Mouse (Mus musculus) kidney, postnatal 14 days (tissue): Measurements from ENCODE around the gene Olfr573-ps1.

Experiments used
- DNase-seq: peaks from one replicate; pipeline ENCODE4 v3.0.0; 2022; ENCODE audit warnings: mixed read lengths

The Olfr573-ps1 gene

GRCm38 (mm10) chr7:102942475-102942874 lies at the start of gene Olfr573-ps1:
Gene Olfr573-ps1, minus strand, starts transcription at chr7:102942575.
- no peak for DNase-seq

DNA sequence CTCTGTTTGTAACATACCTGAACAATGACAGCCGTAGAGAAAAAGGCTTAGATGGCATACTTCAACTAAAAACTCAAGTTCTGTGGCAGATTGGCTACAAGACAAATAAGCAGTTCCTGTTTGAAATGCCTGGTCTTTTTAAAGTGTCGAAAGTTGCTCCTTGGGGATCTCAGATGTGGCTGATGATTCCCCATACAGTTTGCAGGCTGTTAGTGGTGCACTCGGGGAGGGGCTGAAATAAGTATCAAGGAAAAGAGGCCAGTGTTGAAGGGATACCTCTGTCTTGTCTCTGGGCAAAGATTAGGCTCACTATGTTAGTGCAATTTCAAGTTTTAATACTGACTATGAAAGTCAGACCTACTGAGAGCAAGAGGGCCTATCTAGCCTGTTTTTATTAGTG lies 46.8 kb upstream of the Olfr573-ps1 start, which contains the start of gene Olfr578:
Gene Olfr578 (minus strand): TSS at position 101 of the 400 bp plus-strand sequence.
- no peak for DNase-seq

GRCm38 (mm10) chr7:102975843-102976242 lies 33.5 kb upstream of the Olfr573-ps1 start, which contains the start of gene Olfr577:
Gene Olfr577, minus strand, starts transcription at chr7:102975943.
- no peak for DNase-seq

DNA sequence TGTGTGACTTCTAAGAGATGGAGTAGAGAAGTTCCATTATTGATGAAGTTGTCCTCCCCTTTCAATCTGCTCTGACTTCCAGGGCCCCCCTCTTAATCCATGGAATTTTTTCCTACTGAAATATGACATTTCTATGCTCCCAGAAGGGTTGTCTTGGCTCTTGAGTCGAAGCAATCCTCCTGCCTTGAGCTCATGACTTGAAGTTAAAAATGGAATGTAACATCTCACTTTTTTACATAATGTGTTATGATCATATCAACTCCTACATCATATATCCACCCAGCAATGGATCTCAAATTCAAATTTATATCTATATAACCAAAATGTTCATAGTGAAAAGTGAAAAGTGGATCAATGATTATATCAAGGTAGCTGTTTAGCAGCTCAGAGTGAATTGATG lies 32.0 kb upstream of the Olfr573-ps1 start:
- no peak for DNase-seq

DNA sequence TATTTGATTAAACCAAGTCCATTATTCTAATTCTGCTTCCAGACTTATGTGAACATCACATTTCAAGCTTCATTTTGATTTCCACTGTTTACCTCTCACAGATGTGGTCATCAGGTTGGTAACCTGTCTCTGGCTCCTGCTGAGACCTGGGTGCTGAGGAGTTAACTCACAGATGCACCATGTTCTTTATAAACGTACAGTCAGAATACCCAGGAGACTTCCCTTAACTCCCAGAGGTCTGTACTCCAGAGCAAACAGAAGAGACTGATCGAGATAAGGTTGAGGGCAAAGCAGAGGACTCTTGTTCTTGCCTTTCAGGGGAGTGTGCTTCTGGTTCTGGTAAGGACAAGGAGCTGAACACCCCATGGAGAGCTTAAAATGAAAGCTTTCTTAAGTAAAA lies 20.0 kb upstream of the Olfr573-ps1 start, which contains the start of gene Olfr576:
Gene Olfr576 (plus strand): TSS at position 301 of the 400 bp plus-strand sequence.
- no peak for DNase-seq

DNA sequence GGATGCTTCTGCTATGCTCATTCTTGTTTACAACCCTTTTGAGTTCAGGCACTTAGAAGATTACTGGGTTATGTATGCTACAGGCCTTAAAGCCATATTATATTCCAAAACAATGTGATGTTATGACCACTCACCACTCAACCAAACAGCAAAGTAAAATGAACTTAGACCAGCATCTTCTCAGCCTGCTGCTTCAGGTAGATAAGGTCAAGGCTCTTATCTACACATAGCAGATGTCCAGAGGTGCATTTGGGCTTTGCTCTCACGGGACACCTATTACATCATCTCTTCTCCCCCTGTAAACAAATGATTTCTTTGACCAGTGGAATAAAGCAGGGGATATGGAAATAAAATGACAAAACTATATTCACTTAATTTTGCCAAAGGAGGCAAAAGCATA lies 16.2 kb upstream of the Olfr573-ps1 start, which contains the start of gene Olfr575:
Gene Olfr575 (minus strand): TSS at position 183 of the 400 bp plus-strand sequence.
- DNase-seq: no peak

DNA sequence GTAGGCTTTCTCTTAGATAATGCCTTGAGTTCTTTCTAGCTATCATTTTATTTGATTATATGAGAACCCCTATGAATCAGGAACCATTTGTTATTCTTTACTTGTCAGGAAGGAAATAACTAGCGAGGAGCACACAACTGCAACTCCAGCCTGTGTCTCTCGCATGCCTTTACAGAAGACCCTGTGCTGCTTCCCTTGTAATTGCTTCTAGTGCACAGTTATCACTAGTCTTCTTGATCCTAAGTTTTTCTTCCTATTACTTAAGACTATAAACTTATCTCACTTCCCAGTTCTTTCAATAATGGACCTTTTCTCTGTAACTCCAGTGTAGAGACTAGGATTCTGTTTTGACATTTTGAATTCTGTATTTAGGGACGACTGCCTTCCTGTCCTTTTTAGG lies 15.8 kb upstream of the Olfr573-ps1 start:
- no peak for DNase-seq

DNA sequence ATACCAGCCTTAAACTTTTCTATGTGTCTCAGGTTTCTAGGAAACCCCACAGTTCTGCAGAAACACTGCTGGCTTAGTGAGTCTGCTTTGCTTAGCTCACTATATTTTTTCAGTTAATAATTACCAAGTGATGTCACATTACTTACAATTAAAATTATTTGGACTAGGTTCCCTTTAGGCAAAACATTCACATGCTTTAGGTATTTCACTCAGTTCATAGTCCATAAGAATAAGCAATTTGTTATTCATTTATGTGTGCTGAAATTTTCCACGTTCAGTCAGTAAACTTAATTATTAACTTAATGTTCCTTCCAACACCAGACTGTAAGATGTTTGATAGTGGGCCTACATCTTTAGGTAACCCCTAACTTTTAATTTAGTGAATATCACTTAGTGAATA lies 8.4 kb upstream of the Olfr573-ps1 start:
- no peak for DNase-seq

GRCm38 (mm10) chr7:102948167-102948566 lies 5.8 kb upstream of the Olfr573-ps1 start, which contains the start of gene Olfr574:
Gene Olfr574, plus strand, starts transcription at chr7:102948467.
- DNase-seq: no peak

- no peak for DNase-seq
These were observed 1.0 kb upstream of the Olfr573-ps1 start for GRCm38 (mm10) chr7:102943417-102943816.

DNA sequence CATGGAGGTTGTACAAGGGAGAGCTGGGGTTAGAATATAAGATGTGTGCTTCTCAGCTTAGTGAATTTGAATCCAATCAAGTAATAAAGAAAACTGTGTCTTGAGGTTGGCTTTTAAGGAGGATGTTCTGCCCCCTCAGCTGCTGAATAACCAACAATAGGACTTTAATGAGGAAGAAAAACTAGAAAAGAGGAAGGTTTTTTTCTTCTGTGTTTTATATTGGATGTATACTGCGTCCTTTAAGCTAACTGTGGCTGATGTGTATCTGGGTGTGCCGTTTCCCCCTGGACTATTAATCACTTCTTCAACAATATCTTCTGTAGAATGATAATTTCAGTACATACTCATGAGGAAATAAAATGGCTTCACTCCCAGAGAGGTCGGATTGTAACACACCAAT lies 15.3 kb downstream of the Olfr573-ps1 start:
- no peak for DNase-seq

DNA sequence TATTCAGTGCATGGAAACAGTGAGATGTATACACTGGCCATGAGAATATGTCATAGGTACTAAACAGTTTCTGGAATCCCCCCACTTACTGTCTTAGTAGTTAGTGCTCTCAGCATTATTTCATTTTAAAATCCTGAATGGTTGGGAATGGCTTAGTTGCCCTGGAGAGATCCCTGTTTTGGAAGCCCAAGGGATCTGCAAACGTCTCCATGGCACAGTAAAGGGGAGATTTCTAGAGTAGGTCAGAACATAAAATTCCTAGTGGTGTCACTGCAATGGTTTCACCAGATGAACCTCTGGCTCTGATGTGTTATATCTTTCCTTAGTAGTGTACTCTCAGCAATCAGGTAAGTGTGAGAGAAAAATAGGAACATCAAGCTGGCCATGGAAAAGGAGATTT lies 18.3 kb downstream of the Olfr573-ps1 start, which contains the start of gene Olfr572:
Gene Olfr572 (plus strand): TSS at position 301 of the 400 bp plus-strand sequence.
- DNase-seq: no peak

DNA sequence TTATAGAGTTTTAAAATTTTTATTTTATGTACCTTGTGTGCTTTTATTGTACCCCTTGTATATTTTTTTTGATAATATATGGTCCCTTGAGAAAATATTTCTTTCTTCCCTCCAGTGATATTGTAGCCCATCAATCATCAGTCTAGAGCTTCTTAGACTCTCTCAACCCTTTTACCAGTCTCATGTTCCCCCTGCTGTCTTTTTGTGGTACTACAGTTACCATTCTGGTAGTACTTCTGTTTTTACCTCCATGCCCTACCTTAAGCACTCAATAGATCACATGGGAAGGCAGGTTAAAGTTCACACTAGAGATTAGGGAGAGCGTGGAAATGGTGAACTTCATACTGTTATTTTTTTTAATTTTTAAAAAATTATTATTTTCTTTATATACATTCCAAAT lies 22.7 kb downstream of the Olfr573-ps1 start:
- DNase-seq: peak; percentile 19

- no peak for DNase-seq
These were observed 25.1 kb downstream of the Olfr573-ps1 start, which contains the start of gene Olfr571 for GRCm38 (mm10) chr7:102917032-102917875. Gene Olfr571, minus strand, starts transcription at chr7:102917536.

DNA sequence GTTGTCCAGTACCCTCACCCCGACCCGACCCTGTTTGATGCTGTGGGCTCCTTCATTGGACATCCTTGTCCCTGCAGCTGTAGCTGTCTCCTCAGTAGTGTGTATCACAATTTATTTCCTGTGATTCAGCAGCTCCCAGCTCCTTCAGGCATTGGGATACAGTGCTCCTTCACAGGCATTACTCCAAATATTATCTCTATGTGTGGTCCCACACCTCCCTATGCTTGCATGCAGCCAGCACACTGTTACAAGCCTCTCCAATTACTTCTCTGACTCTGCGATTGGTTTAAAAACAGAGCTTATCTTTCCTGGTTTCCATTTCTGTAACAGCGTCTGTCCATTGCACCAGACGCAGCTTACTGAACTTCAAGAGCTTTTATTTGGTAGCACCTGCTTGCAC lies 26.0 kb downstream of the Olfr573-ps1 start:
- no peak for DNase-seq

DNA sequence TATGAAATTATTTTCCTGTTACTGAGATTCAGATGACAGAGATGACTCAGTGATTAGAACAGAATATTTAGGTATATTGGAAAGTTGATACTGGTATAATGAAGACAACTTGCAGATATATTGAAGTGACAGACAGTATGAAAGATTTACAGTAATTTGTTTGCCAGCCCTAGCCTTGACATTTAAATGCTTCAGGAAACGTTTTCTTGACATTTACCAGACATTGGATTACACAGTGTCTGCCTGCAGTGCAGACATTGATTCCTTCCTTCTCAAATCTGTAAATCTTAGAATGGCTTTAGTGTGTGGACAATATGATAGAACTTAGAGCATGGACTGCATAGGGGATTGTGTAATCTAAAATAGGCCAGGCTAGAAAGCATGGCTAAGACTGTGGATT lies 27.1 kb downstream of the Olfr573-ps1 start:
- no peak for DNase-seq
